Mouse (Mus musculus) right cerebral cortex, postnatal 14 days (tissue): Measurements from ENCODE around the gene Tpr.

Experiments
- DNase-seq: peaks from one replicate; pipeline ENCODE4 v3.0.0; 2022

The Tpr gene

GRCm38 (mm10) chr1:150463068-150463467, 70.4 kb downstream of the Tpr start:
- no peak for DNase-seq

GRCm38 (mm10) chr1:150463691-150464090, 71.1 kb downstream of the Tpr start:
- DNase-seq = no peak

- DNase-seq = no peak
These were observed 72.7 kb downstream of the Tpr start for GRCm38 (mm10) chr1:150465364-150465763.

GRCm38 (mm10) chr1:150466132-150466531, 73.5 kb downstream of the Tpr start, which contains the start of gene Prg4:
Prg4 (minus strand) TSS chr1:150466165.
- no peak for DNase-seq

DNA sequence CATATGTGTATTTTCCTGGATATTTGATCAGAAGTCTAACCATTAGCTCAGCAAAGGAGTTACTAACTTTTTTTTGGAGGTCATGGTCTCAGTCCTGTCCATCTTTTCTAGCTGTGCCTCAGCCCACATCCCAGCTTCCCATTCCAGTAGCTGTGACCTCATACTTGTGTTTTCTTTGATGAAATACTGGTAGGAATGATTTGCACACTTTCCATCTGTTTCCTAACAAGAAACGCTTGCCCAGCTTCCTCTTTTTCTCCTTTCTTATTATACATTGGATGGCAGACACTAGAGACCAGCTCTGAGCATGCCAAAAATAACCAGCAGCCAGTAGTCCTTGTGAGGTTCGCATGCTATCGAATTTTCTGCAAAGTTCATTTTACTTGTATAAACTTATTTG, 77.4 kb downstream of the Tpr start:
- no peak for DNase-seq

DNA sequence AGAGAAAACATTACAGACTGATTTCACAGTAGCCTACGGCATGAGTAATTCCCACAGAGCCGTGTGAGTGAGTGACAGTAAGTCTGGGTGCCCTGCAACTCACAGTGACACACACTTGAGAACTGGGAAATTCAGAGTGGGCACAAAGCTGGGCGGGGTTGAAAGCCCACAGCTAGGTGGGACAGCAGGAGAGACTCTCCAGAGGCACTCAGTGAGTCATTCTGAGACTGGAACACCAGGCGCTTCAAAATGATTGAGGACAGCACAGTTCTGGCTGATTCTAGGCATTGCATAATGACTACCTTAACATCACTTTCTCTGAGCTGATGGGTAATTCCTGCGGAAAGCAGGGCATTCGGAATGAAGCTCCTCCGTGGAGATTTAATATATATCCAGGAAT, 79.9 kb downstream of the Tpr start:
- DNase-seq = no peak

DNA sequence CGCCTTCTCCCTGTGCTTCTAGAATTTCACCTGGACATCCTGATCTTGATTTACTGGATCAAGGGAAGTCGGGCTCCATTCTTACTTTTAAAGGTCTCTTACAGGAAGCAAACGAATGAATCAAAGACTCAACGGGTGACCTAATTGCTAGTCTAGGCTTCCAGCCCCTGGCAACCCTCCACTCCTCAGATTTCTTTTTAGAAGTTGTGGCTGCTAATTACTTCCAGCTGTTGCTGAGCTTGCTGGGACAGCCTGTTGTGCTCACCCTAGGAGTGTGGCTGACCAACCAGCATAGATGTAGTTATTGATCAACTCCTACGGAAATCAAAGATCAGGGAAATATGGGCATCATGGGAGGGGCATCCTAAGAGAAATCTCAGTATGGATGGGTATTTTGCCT, 88.0 kb downstream of the Tpr start:
- no peak for DNase-seq

DNA sequence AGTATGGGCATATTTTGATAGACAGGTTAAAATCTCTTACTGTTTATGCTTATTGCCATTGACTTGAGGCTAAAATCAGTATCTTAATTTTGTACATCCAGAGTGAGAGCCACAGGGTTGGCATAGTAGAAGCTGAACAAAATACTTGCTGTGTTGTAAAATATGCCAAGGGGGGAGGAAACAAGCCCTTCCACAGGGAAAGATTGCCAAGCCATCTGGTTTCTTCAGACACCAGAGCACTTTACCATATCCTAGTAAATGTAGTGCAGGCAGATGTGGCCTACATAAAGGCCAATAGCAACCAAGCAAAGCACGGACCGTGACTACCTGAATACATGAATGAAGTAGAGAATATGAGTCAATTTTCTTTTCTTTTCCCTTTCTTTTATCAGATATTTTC, 96.5 kb downstream of the Tpr start:
- DNase-seq = no peak

- DNase-seq = no peak
These were observed 104.1 kb downstream of the Tpr start for GRCm38 (mm10) chr1:150496626-150497302.

GRCm38 (mm10) chr1:150497690-150498089, 105.1 kb downstream of the Tpr start:
- no peak for DNase-seq

- DNase-seq = no peak
These were observed 105.5 kb downstream of the Tpr start for GRCm38 (mm10) chr1:150498177-150498576.
